Mouse (Mus musculus) heart, embryonic 16.5 days (tissue): Measurements from ENCODE around the gene Gm43518. TPM values are rescaled to one million over a fixed set of nuclear protein-coding genes. Genes with fewer than 3 reads are reported as not detected.
A peak's percentile ranks its signal among the peaks of the same experiment; 100 is the strongest.

Source experiments
- ATAC-seq: fragments of 200-750 bp; cut with Nextera tagmentation; replicated peaks from 2 replicates; pipeline ENCODE4 v1.8.0; 2017; ENCODE audit warnings: moderate number of reproducible peaks; ENCODE audit not compliant: insufficient read depth, low FRiP score; ENCODE audit errors: extremely low read depth
- H3K27ac ChIP-seq: fragments of 300-500 bp; sonication (generic); 2 replicates; pipeline ENCODE4 v1.5.1; 2014; ENCODE audit warnings: mild to moderate bottlenecking, low read length, control low read depth, moderate library complexity
- H3K27me3 ChIP-seq: fragments of 300-500 bp; sonication (generic); 2 replicates; pipeline ENCODE4 v1.6.1; 2014; ENCODE audit warnings: low read length, mixed read lengths; ENCODE audit not compliant: control insufficient read depth, insufficient read depth
- H3K36me3 ChIP-seq: fragments of 300-500 bp; sonication (generic); 2 replicates; pipeline ENCODE4 v1.6.1; 2014; ENCODE audit not compliant: control insufficient read depth, insufficient read depth
- H3K4me1 ChIP-seq: fragments of 300-500 bp; sonication (generic); 2 replicates; pipeline ENCODE4 v1.6.1; 2014; ENCODE audit warnings: low read length, mixed read lengths; ENCODE audit not compliant: control insufficient read depth, insufficient read depth
- H3K4me2 ChIP-seq: fragments of 300-500 bp; sonication (generic); 2 replicates; pipeline ENCODE4 v1.6.1; 2014; ENCODE audit warnings: low read depth, mild to moderate bottlenecking, control low read depth, low read length
- H3K4me3 ChIP-seq: fragments of 300-500 bp; sonication (generic); 2 replicates; pipeline ENCODE4 v1.5.1; 2014; ENCODE audit warnings: mild to moderate bottlenecking, control low read depth, low read length
- H3K9ac ChIP-seq: fragments of 300-500 bp; sonication (generic); 2 replicates; pipeline ENCODE4 v1.6.1; 2014; ENCODE audit warnings: low read length, control low read depth
- H3K9me3 ChIP-seq: fragments of 300-500 bp; sonication (generic); replicated peaks from 2 replicates; pipeline ENCODE4 v1.6.1; 2016; ENCODE audit warnings: low read length; ENCODE audit not compliant: control insufficient read depth
- WGBS: fragments of 180-500 bp; shearing (Covaris S2); extraction: QIAGEN DNeasy Blood & Tissue Kit; methylation state at CpG from one replicate; pipeline ENCODE4 v1.1.7; 2014; 5-methylcytosine and 5-hydroxymethylcytosine counted together
- polyA plus RNA-seq: library from polyadenylated mRNA; unstranded; fragments of >200 nt; fragmentation: Nextera tagmentation; extraction: Ambion mirVana; gene quantifications from 2 replicates; pipeline ENCODE4 v1.2.1, GENCODE M21; 2015

Gm43518 gene
- polyA plus RNA-seq, 1 experiment from 2014 or later = 1.8 TPM

GRCm38 (mm10) chr5:123969216-123969615 is 42.0 kb downstream of the Gm43518 start:
- Histone ChIP-seq H3K27me3 (peaks cover 8% of the 10 kb centered on the region), H3K4me2 (no peak overlapping the region), H3K4me1 (no peaks in the 10 kb centered on the region), H3K4me3 (no peak overlapping the region), H3K36me3 (no peaks in the 10 kb centered on the region), H3K9me3 (no peaks in the 10 kb centered on the region), H3K27ac (no peak overlapping the region), H3K9ac (no peak overlapping the region)
- no peak for ATAC-seq
- 70% methylated on average over 8 of the region's 8 CpGs for WGBS

- WGBS = 80% methylated on average over 4 of the region's 4 CpGs
- no peak overlapping the region for H3K9ac ChIP-seq
- no peak overlapping the region for H3K27ac ChIP-seq
- peaks cover 12% of the 10 kb centered on the region for H3K27me3 ChIP-seq
- H3K4me3 ChIP-seq = no peak overlapping the region
- no peak for ATAC-seq
- H3K9me3 ChIP-seq = no peaks in the 10 kb centered on the region
- no peaks in the 10 kb centered on the region for H3K36me3 ChIP-seq
- H3K4me2 ChIP-seq = no peak overlapping the region
- H3K4me1 ChIP-seq = peaks cover 9% of the 10 kb centered on the region
Measured at GRCm38 (mm10) chr5:123970576-123970975, 43.4 kb downstream of the Gm43518 start.

GRCm38 (mm10) chr5:123972453-123972852 is 45.2 kb downstream of the Gm43518 start:
- no peaks in the 10 kb centered on the region for H3K9me3 ChIP-seq
- H3K27ac ChIP-seq = no peak overlapping the region
- H3K4me2 ChIP-seq = no peak overlapping the region
- no peak for ATAC-seq
- H3K4me3 ChIP-seq = no peak overlapping the region
- H3K4me1 ChIP-seq = peaks cover 16% of the 10 kb centered on the region
- 77% methylated on average over 6 of the region's 6 CpGs for WGBS
- H3K36me3 ChIP-seq = no peaks in the 10 kb centered on the region
- H3K9ac ChIP-seq = no peak overlapping the region
- H3K27me3 ChIP-seq = peaks cover 12% of the 10 kb centered on the region

- peaks cover 24% of the 10 kb centered on the region for H3K4me1 ChIP-seq
- H3K4me3 ChIP-seq = peak within 1 kb of the TSS; percentile 84
- peaks cover 12% of the 10 kb centered on the region for H3K27me3 ChIP-seq
- peak within 1 kb of the TSS; percentile 65 for H3K27ac ChIP-seq
- peak within 1 kb of the TSS; percentile 87 for H3K9ac ChIP-seq
- H3K4me2 ChIP-seq = peak within 1 kb of the TSS; percentile 93
- no peaks in the 10 kb centered on the region for H3K9me3 ChIP-seq
- H3K36me3 ChIP-seq = no peaks in the 10 kb centered on the region
- WGBS = 1% methylated on average over 89 of the region's 106 CpGs
- peak; percentile 79 for ATAC-seq
Measured at GRCm38 (mm10) chr5:123973299-123974178, 46.3 kb downstream of the Gm43518 start, which contains the start of gene Hip1r. Gene Hip1r (plus strand): TSS chr5:123973628.

GRCm38 (mm10) chr5:123974179-123974485 is 46.9 kb downstream of the Gm43518 start:
- H3K36me3 ChIP-seq = no peaks in the 10 kb centered on the region
- H3K4me2 ChIP-seq = peak overlapping the region; percentile 93
- H3K27me3 ChIP-seq = peaks cover 12% of the 10 kb centered on the region
- H3K27ac ChIP-seq = peak overlapping the region; percentile 65
- H3K9me3 ChIP-seq = no peaks in the 10 kb centered on the region
- H3K9ac ChIP-seq = peak overlapping the region; percentile 87
- no peak for ATAC-seq
- peaks cover 25% of the 10 kb centered on the region for H3K4me1 ChIP-seq
- H3K4me3 ChIP-seq = peak overlapping the region; percentile 84
- WGBS = under 1% methylated on average over 14 of the region's 14 CpGs

GRCm38 (mm10) chr5:123974616-123975111 is 47.4 kb downstream of the Gm43518 start:
- peaks cover 29% of the 10 kb centered on the region for H3K4me1 ChIP-seq
- peak overlapping the region; percentile 93 for H3K4me2 ChIP-seq
- H3K9ac ChIP-seq = no peak overlapping the region
- 46% methylated on average over 11 of the region's 11 CpGs for WGBS
- H3K27ac ChIP-seq = no peak overlapping the region
- no peaks in the 10 kb centered on the region for H3K9me3 ChIP-seq
- peaks cover 12% of the 10 kb centered on the region for H3K27me3 ChIP-seq
- H3K36me3 ChIP-seq = no peaks in the 10 kb centered on the region
- ATAC-seq = no peak
- H3K4me3 ChIP-seq = peak overlapping the region; percentile 84

- no peaks in the 10 kb centered on the region for H3K9me3 ChIP-seq
- no peak for ATAC-seq
- peak overlapping the region; percentile 40 for H3K27ac ChIP-seq
- no peaks in the 10 kb centered on the region for H3K36me3 ChIP-seq
- no peak overlapping the region for H3K4me3 ChIP-seq
- H3K9ac ChIP-seq = peak overlapping the region; percentile 49; the same call in 1 of the 2 replicates
- 34% methylated on average over 6 of the region's 6 CpGs for WGBS
- peaks cover 39% of the 10 kb centered on the region for H3K4me1 ChIP-seq
- H3K27me3 ChIP-seq = peaks cover 12% of the 10 kb centered on the region
- peak overlapping the region; percentile 93 for H3K4me2 ChIP-seq
Measured at GRCm38 (mm10) chr5:123975668-123976180, 48.5 kb downstream of the Gm43518 start.

- WGBS = 79% methylated on average over 3 of the region's 3 CpGs
- ATAC-seq = no peak
- Histone ChIP-seq H3K4me2 (no peak overlapping the region), H3K36me3 (no peaks in the 10 kb centered on the region), H3K27me3 (peaks cover 8% of the 10 kb centered on the region), H3K9ac (no peak overlapping the region), H3K4me3 (no peak overlapping the region), H3K27ac (no peak overlapping the region), H3K4me1 (peaks cover 54% of the 10 kb centered on the region), H3K9me3 (no peaks in the 10 kb centered on the region)
Measured at GRCm38 (mm10) chr5:123977231-123977630, 50.0 kb downstream of the Gm43518 start.

- H3K9ac ChIP-seq = no peak overlapping the region
- peaks cover 5% of the 10 kb centered on the region for H3K27me3 ChIP-seq
- H3K36me3 ChIP-seq = no peaks in the 10 kb centered on the region
- H3K9me3 ChIP-seq = no peaks in the 10 kb centered on the region
- H3K4me2 ChIP-seq = no peak overlapping the region
- no peak overlapping the region for H3K4me3 ChIP-seq
- H3K27ac ChIP-seq = 0 out of 2 replicates have a peak overlapping the region, but pooled peaks have one; percentile 24
- ATAC-seq = no peak
- peaks cover 61% of the 10 kb centered on the region for H3K4me1 ChIP-seq
- 71% methylated on average over 5 of the region's 5 CpGs for WGBS
Measured at GRCm38 (mm10) chr5:123978131-123978530, 50.9 kb downstream of the Gm43518 start.
